Mouse (Mus musculus): ENCODE data around the gene Slfn1.

DNA sequence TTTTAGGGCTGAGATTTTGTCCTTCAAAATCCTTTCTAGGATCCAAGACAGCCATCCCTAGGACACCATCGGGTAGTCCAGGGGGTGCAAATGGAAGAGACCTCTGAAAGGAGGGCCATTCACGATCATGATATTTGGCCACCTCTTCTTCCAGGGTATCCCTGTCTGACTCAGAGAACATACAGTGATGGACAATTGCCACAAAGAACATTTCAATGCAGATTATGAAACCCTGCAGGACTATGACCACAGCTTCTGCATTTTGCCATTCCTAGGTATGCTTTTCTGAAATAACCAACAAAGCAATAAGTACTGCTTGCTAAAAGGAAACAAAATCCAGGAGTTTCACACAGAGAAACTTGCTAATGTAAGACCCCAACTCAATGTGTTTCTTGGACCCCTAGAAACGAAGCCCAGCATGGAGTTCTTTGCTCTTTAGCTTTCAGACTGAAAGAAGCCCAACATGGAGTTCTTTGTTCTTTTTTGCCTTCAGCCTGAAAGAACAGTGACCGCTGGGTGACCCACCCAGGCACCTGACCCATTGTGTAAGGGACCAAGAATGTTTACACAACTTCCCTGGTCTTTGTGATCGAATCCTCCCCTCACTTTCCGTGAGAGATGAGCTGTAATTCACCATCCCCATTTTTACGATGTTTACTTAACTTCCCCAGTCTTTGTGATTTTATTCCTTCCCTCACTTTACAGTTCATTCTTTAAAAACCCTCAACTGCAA lies 33.7 kb upstream of the Slfn1 start:
- TF ChIP-seq CTCF (conservative IDR thresholded peaks at IDR 0.05; ENCODE audit: low read length) (no peak), NANOG (IDR thresholded peaks at IDR 0.05; ENCODE audit: borderline replicate concordance, low read length) (no peak)

Data from E14TG2a.4 (cell line).